Mouse (Mus musculus) erythroid progenitor cell, adult 5-6 weeks (primary cell): ENCODE measurements at regions not wholly inside any gene's neighbourhood (a gene's known extent, or its start where the extent isn't known, plus 50 kb on each side); places are given as distances from the start of the nearest gene placed in this dataset.

Experiments
- ATAC-seq: replicated peaks from 2 replicates; pipeline ENCODE4 v1.8.0; 2016; ENCODE audit warnings: moderate number of reproducible peaks, mild to moderate bottlenecking, moderate TSS enrichment, inconsistent platforms; ENCODE audit not compliant: poor library complexity, low FRiP score, severe bottlenecking

GRCm38 (mm10) chr16:95781681-95782080 is 79.8 kb downstream of the Ets2 start:
- ATAC-seq, result no peak

- ATAC-seq, result no peak
Measured at GRCm38 (mm10) chr16:95780431-95780830, 78.6 kb downstream of the Ets2 start.

- ATAC-seq, result no peak
Measured at GRCm38 (mm10) chr16:95778845-95779722, 77.2 kb downstream of the Ets2 start.

- no peak for ATAC-seq
Measured at GRCm38 (mm10) chr16:95778173-95778572, 76.3 kb downstream of the Ets2 start.

DNA sequence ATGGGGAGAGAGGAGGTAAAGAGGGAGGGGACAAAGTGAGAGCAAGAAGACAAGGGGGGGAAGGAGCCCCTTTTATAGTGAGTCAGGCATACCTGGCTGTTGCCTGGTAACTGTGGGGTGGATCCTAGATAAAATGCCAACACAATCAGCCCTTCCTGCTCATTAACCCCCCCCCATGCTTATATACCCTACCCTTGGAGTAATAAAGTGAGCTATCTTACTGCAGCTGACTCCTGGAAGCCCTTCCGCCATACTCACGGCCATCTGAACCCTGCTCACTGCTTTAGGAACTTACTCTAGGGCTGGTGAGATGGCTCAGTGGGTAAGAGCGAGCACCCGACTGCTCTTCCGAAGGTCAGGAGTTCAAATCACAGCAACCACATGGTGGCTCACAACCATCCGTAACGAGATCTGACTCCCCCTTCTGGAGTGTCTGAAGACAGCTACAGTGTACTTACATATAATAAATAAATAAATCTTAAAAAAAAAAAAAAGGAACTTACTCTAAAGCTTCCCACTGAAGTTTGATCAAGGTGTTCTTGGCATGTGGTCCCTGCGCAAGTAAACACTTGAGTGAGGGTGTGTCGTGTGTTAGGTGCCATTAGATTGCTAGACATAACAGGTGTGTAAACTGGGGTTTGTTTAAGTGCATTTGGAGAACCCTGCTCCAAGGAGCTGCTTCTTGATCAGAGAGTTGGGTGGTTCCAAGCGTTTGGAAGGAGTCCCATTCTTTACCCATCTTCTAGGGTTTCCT is 74.9 kb downstream of the Ets2 start:
- no peak for ATAC-seq

GRCm38 (mm10) chr16:95776010-95776409 is 74.1 kb downstream of the Ets2 start:
- no peak for ATAC-seq

GRCm38 (mm10) chr16:95775361-95775760 is 73.5 kb downstream of the Ets2 start:
- ATAC-seq, result no peak

DNA sequence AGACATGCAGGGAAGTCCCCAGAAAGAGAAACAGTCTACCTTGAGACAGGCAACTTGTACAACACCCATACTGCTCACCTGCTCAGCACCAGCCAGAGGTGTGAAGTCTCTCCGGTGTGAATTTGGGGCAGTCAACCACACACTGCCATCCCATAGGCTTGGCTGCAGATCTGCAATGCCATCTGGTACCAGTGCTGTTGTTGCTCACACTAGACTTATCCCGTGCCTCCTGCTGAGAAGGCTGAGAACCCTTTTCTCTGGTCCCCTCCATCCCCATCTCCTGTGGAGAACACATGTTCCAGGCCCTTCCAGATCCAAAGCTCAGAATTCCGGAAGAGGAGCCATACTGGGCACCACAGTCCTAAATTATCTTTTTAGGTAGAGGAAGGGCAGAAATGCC is 71.3 kb downstream of the Ets2 start:
- ATAC-seq, result no peak
